Comparison of ENCODE assay signal across 18 mouse cellular contexts in genomic region chr5:9032101-9032590, GRCm38 (mm10).
"Had no signal": no experiment of that assay in that cellular context is flagged by ENCODE, and none has a peak within 500 bp of the region (broad histone marks: within the 10 kb centered on the region; RNA-seq: fewer than 3 reads in every experiment).

No protein-coding gene starts in this region.

- ATAC-seq: hindbrain, postnatal 0 days; liver, postnatal 0 days; midbrain, embryonic 16.5 days had no signal

- H3K4me2 ChIP-seq: liver, embryonic 13.5 days; lung, embryonic 15.5 days; midbrain, embryonic 12.5 days; neural tube, embryonic 13.5 days; stomach, embryonic 15.5 days had no signal

- H3K27ac ChIP-seq: hindbrain, postnatal 0 days; kidney, postnatal 0 days; layer of hippocampus, adult 2 months; limb, embryonic 10.5 days; liver, embryonic 13.5 days; lung, embryonic 15.5 days; macrophage; midbrain, embryonic 12.5 days; neural tube, embryonic 13.5 days; stomach, embryonic 15.5 days had no signal

- H3K4me3 ChIP-seq: layer of hippocampus, adult 2 months; limb, embryonic 10.5 days; liver, embryonic 13.5 days; lung, embryonic 15.5 days; midbrain, embryonic 12.5 days; neural tube, embryonic 13.5 days; stomach, embryonic 15.5 days had no signal

- H3K27me3 ChIP-seq: liver, embryonic 13.5 days; lung, embryonic 15.5 days; midbrain, embryonic 12.5 days; neural tube, embryonic 13.5 days; stomach, embryonic 15.5 days had no signal

- H3K36me3 ChIP-seq: limb, embryonic 10.5 days; liver, embryonic 13.5 days; lung, embryonic 15.5 days; midbrain, embryonic 12.5 days; neural tube, embryonic 13.5 days; stomach, embryonic 15.5 days had no signal

- H3K9me3 ChIP-seq: limb, embryonic 10.5 days; liver, embryonic 13.5 days; lung, embryonic 15.5 days; midbrain, embryonic 12.5 days; neural tube, embryonic 13.5 days; stomach, embryonic 15.5 days had no signal

- H3K9ac ChIP-seq: liver, embryonic 13.5 days; liver, postnatal 0 days; lung, embryonic 15.5 days; midbrain, embryonic 12.5 days; neural tube, embryonic 13.5 days; stomach, embryonic 15.5 days had no signal

- DNase-seq: liver, embryonic 13.5 days; liver, postnatal 0 days; lung, postnatal 14 days; retina, postnatal 1 day; right cerebral cortex, postnatal 4 days; spleen, adult 18-20 months; thymus, adult 2 months; thymus, postnatal 25 days had no signal

- H3K4me1 ChIP-seq: limb, embryonic 10.5 days; liver, embryonic 13.5 days; lung, embryonic 15.5 days; midbrain, embryonic 12.5 days; neural tube, embryonic 13.5 days; stomach, embryonic 15.5 days had no signal
